15 mouse cellular contexts compared by ENCODE assay signal in the genomic region with DNA sequence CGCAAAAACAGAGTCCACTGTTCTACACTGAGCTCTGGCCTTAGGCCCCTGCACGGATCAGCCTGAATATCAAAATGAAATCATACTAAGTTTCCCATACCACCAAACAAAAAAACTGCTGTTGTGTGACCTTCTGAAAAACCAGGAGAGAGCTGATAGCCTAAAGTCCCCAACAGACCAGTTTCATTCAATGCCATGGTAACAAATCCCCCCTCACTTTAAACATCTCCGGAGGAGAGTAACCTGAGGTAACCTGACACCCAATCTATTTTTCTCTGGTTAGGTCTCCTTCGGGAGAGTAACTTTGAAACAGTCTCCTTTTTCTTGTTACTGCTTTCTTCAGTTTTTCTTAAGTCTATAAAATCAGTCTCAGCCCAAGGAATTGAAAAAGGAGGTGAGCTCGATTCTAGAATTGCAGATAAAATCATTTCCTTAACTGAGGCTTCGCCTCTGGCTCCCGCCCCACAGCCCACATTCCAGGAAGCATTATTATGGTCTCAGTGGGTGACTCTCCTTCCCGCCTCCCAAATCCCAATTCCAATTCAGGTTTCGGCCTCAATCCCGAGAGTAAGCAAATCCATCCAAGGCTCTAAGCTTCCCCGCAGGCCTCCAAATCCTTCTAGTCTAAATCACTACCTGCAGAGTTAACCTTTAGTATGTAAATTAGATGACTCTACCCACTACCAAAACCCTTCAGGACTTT. TPM values are rescaled to one million over a fixed set of nuclear protein-coding genes. Genes with fewer than 3 reads are reported as not detected.
DNase-seq lines count a peak whose midpoint lies in the region; ATAC-seq lines count a peak whose summit lies in the region.
"Had no signal": no experiment of that assay in that cellular context is flagged by ENCODE, and none has a peak within 500 bp of the region (broad histone marks: within the 10 kb centered on the region; RNA-seq: fewer than 3 reads in every experiment).

No protein-coding gene starts in this region.

- H3K9me3 ChIP-seq in hindbrain, embryonic 10.5 days: no peaks in the 10 kb centered on the region
- H3K9me3 ChIP-seq in hindbrain, embryonic 16.5 days (ENCODE audit: control insufficient read depth, low read length): no peaks in the 10 kb centered on the region
- H3K9me3 ChIP-seq: heart, embryonic 15.5 days; kidney, embryonic 15.5 days; stomach, embryonic 15.5 days had no signal

- no peak for DNase-seq in hindbrain, embryonic 10.5 days (ENCODE audit: low spot score)
- DNase-seq in ES-CJ7 (ENCODE audit: low read depth, low spot score) (peak; percentile 95), ZHBTc4 (ENCODE audit: low read depth, low spot score) (peak; percentile 92)
- DNase-seq in forelimb bud, embryonic 11.5 days (ENCODE audit: low read depth, low spot score): peak; percentile 46
- DNase-seq in testis, postnatal 10 days (ENCODE audit: low spot score): no peak
- DNase-seq in right cerebral cortex, adult 2 months (ENCODE audit: low spot score in 2 of 2): no peak
- DNase-seq: adrenal gland, postnatal 36 days; liver, postnatal 0 days; right cerebral cortex, postnatal 4 days had no signal

- no peaks in the 10 kb centered on the region for H3K27me3 ChIP-seq in hindbrain, embryonic 10.5 days (ENCODE audit: insufficient read depth, poor library complexity, severe bottlenecking)
- no peaks in the 10 kb centered on the region for H3K27me3 ChIP-seq in hindbrain, embryonic 16.5 days (replicated peaks; ENCODE audit: control insufficient read depth, insufficient read depth, low read length)
- H3K27me3 ChIP-seq: CH12.LX; heart, embryonic 15.5 days; kidney, embryonic 15.5 days; stomach, embryonic 15.5 days had no signal

- H3K4me1 ChIP-seq in hindbrain, embryonic 10.5 days (replicated peaks): peaks cover 85% of the 10 kb centered on the region
- peaks cover 13% of the 10 kb centered on the region for H3K4me1 ChIP-seq in hindbrain, embryonic 16.5 days (ENCODE audit: control insufficient read depth, insufficient read depth, low read depth, low read length)
- H3K4me1 ChIP-seq: heart, embryonic 15.5 days; stomach, embryonic 15.5 days had no signal

- no peak for ATAC-seq in hindbrain, embryonic 16.5 days
- ATAC-seq: liver, postnatal 0 days had no signal

- H3K4me3 ChIP-seq in hindbrain, embryonic 10.5 days: 0 out of 2 replicates have a peak overlapping the region, but pooled peaks have one; percentile 1
- no peak overlapping the region for H3K4me3 ChIP-seq in hindbrain, embryonic 16.5 days (ENCODE audit: low read length)
- H3K4me3 ChIP-seq: heart, embryonic 15.5 days; kidney, embryonic 15.5 days; stomach, embryonic 15.5 days had no signal

- peaks cover 47% of the 10 kb centered on the region for H3K36me3 ChIP-seq in hindbrain, embryonic 10.5 days
- 0 out of 2 replicates have a peak, but pooled peaks cover 3% of the 10 kb centered on the region for H3K36me3 ChIP-seq in hindbrain, embryonic 16.5 days (ENCODE audit: control insufficient read depth, insufficient read depth, low read length)
- H3K36me3 ChIP-seq: heart, embryonic 15.5 days had no signal

- no peak overlapping the region for H3K9ac ChIP-seq in hindbrain, embryonic 16.5 days (ENCODE audit: low read depth, low read length)
- H3K9ac ChIP-seq: heart, embryonic 15.5 days; kidney, embryonic 15.5 days; liver, postnatal 0 days; stomach, embryonic 15.5 days had no signal

- H3K4me2 ChIP-seq in hindbrain, embryonic 16.5 days (ENCODE audit: low read length): no peak overlapping the region
- H3K4me2 ChIP-seq: heart, embryonic 15.5 days; kidney, embryonic 15.5 days; stomach, embryonic 15.5 days had no signal

- peak overlapping the region; percentile 50; the same call in 1 of the 2 replicates for H3K27ac ChIP-seq in hindbrain, embryonic 10.5 days
- H3K27ac ChIP-seq in hindbrain, embryonic 16.5 days (ENCODE audit: low read depth, low read length): no peak overlapping the region
- H3K27ac ChIP-seq: heart, embryonic 15.5 days; kidney, embryonic 15.5 days; macrophage; stomach, embryonic 15.5 days had no signal

- 10% methylated on average over 11 of the region's 11 CpGs for WGBS in hindbrain, embryonic 10.5 days
- WGBS in hindbrain, embryonic 16.5 days: 28% methylated on average over 11 of the region's 11 CpGs

RNA-seq across cellular contexts. Expression of gene Mtcl1, which starts 10.3 kb away (rescaled TPM):
- polyA plus RNA-seq in hindbrain, embryonic 10.5 days (2016; fragmentation: Nextera tagmentation; extraction: Ambion mirVana): 52.8 and 89.7 TPM in 2 replicates
- 28.0 and 33.2 TPM in 2 replicates for polyA plus RNA-seq in hindbrain, embryonic 16.5 days (2015; fragmentation: Nextera tagmentation; extraction: Ambion mirVana)
- polyA plus RNA-seq: macrophage had no signal

Comparison
In these comparisons a context has a peak if more than half of its experiments do, and no peak if none do; other contexts are left out.
1. DNase-seq: peak in ES-CJ7 (single experiment), ZHBTc4 (single experiment) and forelimb bud, embryonic 11.5 days (single experiment); none in hindbrain, embryonic 10.5 days (single experiment), testis, postnatal 10 days (single experiment) and right cerebral cortex, adult 2 months (0 of 2).